Mouse (Mus musculus) limb, embryonic 14.5 days (tissue): ENCODE measurements at regions not wholly inside any gene's neighbourhood (a gene's known extent, or its start where the extent isn't known, plus 50 kb on each side); places are given as distances from the start of the nearest gene placed in this dataset.

Experiments
- ATAC-seq: fragments of 200-750 bp; cut with Nextera tagmentation; 2 replicates; pipeline ENCODE4 v1.8.0; 2017; ENCODE audit warnings: low read depth, moderate number of reproducible peaks, moderate TSS enrichment; ENCODE audit not compliant: low FRiP score
- DNase-seq: peaks from one replicate; pipeline ENCODE4 v3.0.0-alpha.2; 2015; ENCODE audit warnings: low spot score
- H3K27ac ChIP-seq: fragments of 300-500 bp; sonication (generic); replicated peaks from 2 replicates; pipeline ENCODE4 v1.5.1; 2014; ENCODE audit warnings: low read depth, mild to moderate bottlenecking, low read length, moderate library complexity, mixed read lengths
- H3K27me3 ChIP-seq: fragments of 300-500 bp; sonication (generic); 2 replicates; pipeline ENCODE4 v1.6.1; 2014; ENCODE audit warnings: low read length, mixed read lengths; ENCODE audit not compliant: control insufficient read depth, insufficient read depth
- H3K36me3 ChIP-seq: fragments of 300-500 bp; sonication (generic); 2 replicates; pipeline ENCODE4 v1.6.1; 2014; ENCODE audit warnings: mild to moderate bottlenecking, low read length, moderate library complexity, mixed read lengths; ENCODE audit not compliant: control insufficient read depth, insufficient read depth
- H3K4me1 ChIP-seq: fragments of 300-500 bp; sonication (generic); 2 replicates; pipeline ENCODE4 v1.6.1; 2014; ENCODE audit warnings: antibody characterized with exemption, low read length, mixed read lengths; ENCODE audit not compliant: control insufficient read depth, insufficient read depth
- H3K4me2 ChIP-seq: fragments of 300-500 bp; sonication (generic); replicated peaks from 2 replicates; pipeline ENCODE4 v1.6.1; 2014; ENCODE audit warnings: low read depth, mild to moderate bottlenecking, low read length, moderate library complexity; ENCODE audit not compliant: severe bottlenecking
- H3K4me3 ChIP-seq: fragments of 300-500 bp; sonication (generic); replicated peaks from 2 replicates; pipeline ENCODE4 v1.5.1; 2014; ENCODE audit warnings: low read length
- H3K9ac ChIP-seq: fragments of 300-500 bp; sonication (generic); 2 replicates; pipeline ENCODE4 v1.6.1; 2014; ENCODE audit warnings: mild to moderate bottlenecking, low read depth, low read length, moderate library complexity; ENCODE audit not compliant: severe bottlenecking
- H3K9me3 ChIP-seq: fragments of 300-500 bp; sonication (generic); 2 replicates; pipeline ENCODE4 v1.6.1; 2016; ENCODE audit warnings: low read length; ENCODE audit not compliant: control insufficient read depth
- POLR2A ChIP-seq: fragments of 200-500 bp; IDR thresholded peaks from 2 replicates; pipeline ENCODE4 v1.8.0; 2012; ENCODE audit warnings: inconsistent platforms, mild to moderate bottlenecking, moderate library complexity, borderline replicate concordance; ENCODE audit not compliant: insufficient read depth, insufficient read length; ENCODE audit errors: extremely low read depth
- WGBS: fragments of 180-500 bp; shearing (Covaris S2); extraction: QIAGEN DNeasy Blood & Tissue Kit; methylation state at CpG from one replicate; pipeline ENCODE4 v1.1.7; 2014; 5-methylcytosine and 5-hydroxymethylcytosine counted together

DNA sequence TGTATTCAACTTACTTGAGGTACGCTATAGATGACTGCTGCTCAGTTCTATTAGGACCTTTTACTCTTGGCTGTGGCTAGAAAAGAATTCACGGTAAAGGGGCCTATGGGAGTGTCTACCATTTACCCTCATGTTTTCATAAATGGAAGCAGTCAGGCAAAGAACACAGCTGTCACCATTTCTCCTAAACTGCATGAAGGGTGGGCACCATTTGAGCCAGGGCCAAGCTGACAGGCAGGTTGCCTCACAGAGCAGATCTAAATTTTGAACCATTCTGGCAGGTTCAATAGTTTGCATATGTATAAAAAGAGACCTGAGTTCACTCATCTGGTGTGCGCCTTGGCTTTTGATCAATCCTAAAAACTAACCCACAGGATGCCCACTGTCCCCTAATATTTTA, 410.3 kb downstream of the Rwdd3 start:
- ATAC-seq (no peak), DNase-seq (no peak)
- H3K4me2 ChIP-seq: no peak overlapping the region
- H3K4me1 ChIP-seq: no peaks in the 10 kb centered on the region
- H3K4me3 ChIP-seq: no peak overlapping the region
- H3K27me3 ChIP-seq: no peaks in the 10 kb centered on the region
- TF ChIP-seq POLR2A: no peak
- no peak overlapping the region for H3K27ac ChIP-seq
- H3K9me3 ChIP-seq: no peaks in the 10 kb centered on the region
- WGBS: 93% methylated on average over 3 of the region's 3 CpGs
- no peaks in the 10 kb centered on the region for H3K36me3 ChIP-seq
- H3K9ac ChIP-seq: no peak overlapping the region

DNA sequence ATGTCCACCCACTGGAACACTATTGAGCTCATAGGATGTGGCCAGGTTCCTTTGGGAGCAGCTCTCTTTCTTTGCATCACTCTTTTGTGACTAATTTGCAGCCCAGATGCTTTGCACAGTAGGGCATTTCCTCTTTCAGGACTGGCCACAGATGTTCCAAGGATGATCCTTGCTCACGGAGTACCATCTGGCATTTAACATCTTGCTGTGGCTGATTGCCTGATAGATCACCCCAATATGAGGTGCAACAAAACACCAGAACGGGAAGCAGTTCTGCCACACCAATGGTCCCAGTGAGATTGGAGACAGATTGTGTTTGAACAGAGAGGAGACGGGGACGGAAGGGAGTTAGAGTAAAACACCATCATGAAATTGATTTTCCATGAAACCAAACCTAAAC, 423.0 kb downstream of the Rwdd3 start:
- Histone ChIP-seq H3K27me3 (no peaks in the 10 kb centered on the region), H3K9ac (no peak overlapping the region), H3K9me3 (no peaks in the 10 kb centered on the region), H3K4me2 (no peak overlapping the region), H3K4me3 (no peak overlapping the region), H3K27ac (no peak overlapping the region), H3K36me3 (no peaks in the 10 kb centered on the region), H3K4me1 (no peaks in the 10 kb centered on the region)
- 56% methylated on average over 4 of the region's 4 CpGs for WGBS
- ATAC-seq (no peak), DNase-seq (no peak)
- TF ChIP-seq POLR2A: no peak

DNA sequence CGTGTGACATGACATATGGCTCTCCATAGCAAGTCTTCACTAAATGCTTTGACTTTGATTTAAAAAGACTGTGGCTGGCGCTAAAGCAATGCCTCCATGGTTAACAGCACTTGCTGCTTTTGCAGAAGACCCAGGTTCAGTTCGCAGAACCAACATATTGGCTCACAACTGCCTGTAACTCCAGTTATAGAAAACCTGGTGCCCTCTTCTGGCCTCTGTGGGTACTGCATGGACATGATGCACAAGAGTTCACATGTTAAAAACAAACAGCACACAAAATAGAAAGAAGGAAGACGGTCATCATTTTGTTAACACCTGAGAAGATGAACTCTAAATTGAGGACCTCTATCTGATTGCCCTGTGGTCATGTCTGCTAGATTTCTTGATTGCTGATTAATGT, 423.8 kb downstream of the Rwdd3 start:
- Histone ChIP-seq H3K27me3 (no peaks in the 10 kb centered on the region), H3K4me1 (no peaks in the 10 kb centered on the region), H3K9me3 (no peaks in the 10 kb centered on the region), H3K4me2 (no peak overlapping the region), H3K36me3 (no peaks in the 10 kb centered on the region), H3K4me3 (no peak overlapping the region), H3K9ac (no peak overlapping the region), H3K27ac (no peak overlapping the region)
- TF ChIP-seq POLR2A: no peak
- WGBS: 90% methylated on average over 4 of the region's 4 CpGs
- ATAC-seq (no peak), DNase-seq (no peak)

DNA sequence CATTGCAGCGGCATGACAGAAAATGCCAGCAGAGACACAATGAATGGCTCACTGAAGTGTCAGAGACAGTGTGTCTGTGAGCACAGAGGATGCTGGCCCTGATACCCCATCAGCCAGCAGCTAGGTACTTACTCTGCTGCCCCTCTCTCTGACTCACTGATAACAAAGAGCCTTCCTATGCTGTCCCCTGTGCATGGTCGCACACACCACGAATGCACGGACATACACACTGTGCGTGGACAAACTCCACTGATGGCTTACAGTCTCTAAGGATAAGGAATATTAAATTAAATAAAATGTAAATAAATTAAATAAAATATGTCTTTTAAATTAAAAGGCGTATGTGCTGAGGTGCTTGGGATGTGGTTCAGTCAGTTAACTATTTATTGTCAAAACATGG, 438.2 kb downstream of the Rwdd3 start:
- H3K27ac ChIP-seq: no peak overlapping the region
- WGBS: 94% methylated on average over 6 of the region's 6 CpGs
- no peak for TF ChIP-seq POLR2A
- no peak overlapping the region for H3K9ac ChIP-seq
- H3K4me1 ChIP-seq: no peaks in the 10 kb centered on the region
- no peaks in the 10 kb centered on the region for H3K9me3 ChIP-seq
- no peak for DNase-seq
- no peaks in the 10 kb centered on the region for H3K27me3 ChIP-seq
- no peaks in the 10 kb centered on the region for H3K36me3 ChIP-seq
- ATAC-seq: no peak
- no peak overlapping the region for H3K4me3 ChIP-seq
- H3K4me2 ChIP-seq: no peak overlapping the region

DNA sequence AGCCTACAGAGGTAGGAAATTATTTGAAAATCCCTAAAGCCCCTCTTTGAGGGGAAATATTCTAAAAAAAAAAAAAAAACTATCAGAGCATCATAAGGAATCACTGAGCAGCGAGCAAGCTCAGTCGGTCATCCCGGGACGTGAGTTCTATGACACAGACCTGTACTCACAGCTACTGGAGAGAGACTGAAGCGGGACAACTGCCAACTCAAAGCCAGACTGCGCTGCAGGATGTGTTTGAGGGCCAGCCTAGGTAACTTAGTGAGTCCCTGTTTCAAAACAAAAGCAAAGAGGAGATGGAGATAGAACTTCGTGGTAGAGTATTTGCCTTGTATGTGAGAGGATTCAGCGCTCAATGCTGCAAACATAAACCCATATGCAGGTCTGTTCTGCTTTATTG, 439.1 kb downstream of the Rwdd3 start:
- ATAC-seq: no peak
- Histone ChIP-seq H3K4me1 (no peaks in the 10 kb centered on the region), H3K27ac (no peak overlapping the region), H3K9me3 (no peaks in the 10 kb centered on the region), H3K27me3 (no peaks in the 10 kb centered on the region), H3K36me3 (no peaks in the 10 kb centered on the region), H3K4me2 (no peak overlapping the region), H3K9ac (no peak overlapping the region), H3K4me3 (no peak overlapping the region)
- TF ChIP-seq POLR2A: no peak
- DNase-seq: no peak
- 93% methylated on average over 8 of the region's 8 CpGs for WGBS

DNA sequence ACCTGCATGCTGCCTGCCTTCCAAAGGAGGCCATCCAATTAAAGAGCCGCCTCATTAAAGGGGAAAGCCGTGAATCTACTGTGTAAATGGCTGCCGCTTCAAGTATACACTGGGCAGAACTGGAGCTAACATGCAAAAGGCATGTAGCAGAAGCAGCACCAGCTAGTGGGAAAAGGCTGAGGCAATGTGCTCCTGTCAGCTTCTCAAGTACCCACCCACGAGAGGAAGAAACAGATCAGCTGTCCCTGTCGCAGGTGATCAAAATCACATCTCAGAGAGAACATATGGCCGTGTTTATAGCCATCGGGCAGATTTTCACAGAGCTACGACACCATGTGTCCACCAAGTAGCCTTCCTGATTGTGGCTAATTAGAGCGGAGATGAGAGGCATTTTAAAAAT, 440.2 kb downstream of the Rwdd3 start:
- no peaks in the 10 kb centered on the region for H3K9me3 ChIP-seq
- H3K4me2 ChIP-seq: no peak overlapping the region
- no peak overlapping the region for H3K27ac ChIP-seq
- H3K4me1 ChIP-seq: no peaks in the 10 kb centered on the region
- ATAC-seq (no peak), DNase-seq (no peak)
- 29% methylated on average over 9 of the region's 9 CpGs for WGBS
- no peak overlapping the region for H3K4me3 ChIP-seq
- H3K9ac ChIP-seq: no peak overlapping the region
- TF ChIP-seq POLR2A: no peak
- no peaks in the 10 kb centered on the region for H3K27me3 ChIP-seq
- no peaks in the 10 kb centered on the region for H3K36me3 ChIP-seq
